ENCODE assay signal across 12 mouse cellular contexts in genomic region chr6:4507323-4507722, GRCm38 (mm10). TPM values are rescaled to one million over a fixed set of nuclear protein-coding genes. Genes with fewer than 3 reads are reported as not detected.
DNase-seq lines count a peak whose midpoint lies in the region; ATAC-seq and TF ChIP-seq lines count a peak whose summit lies in the region.
"Had no signal": no experiment of that assay in that cellular context is flagged by ENCODE, and none has a peak within 500 bp of the region (broad histone marks: within the 10 kb centered on the region; RNA-seq: fewer than 3 reads in every experiment).

No protein-coding gene starts in this region.

- H3K36me3 ChIP-seq in kidney, embryonic 15.5 days: peaks cover 5% of the 10 kb centered on the region; the same call in 1 of the 2 replicates
- H3K36me3 ChIP-seq in embryonic facial prominence, embryonic 11.5 days (replicated peaks; ENCODE audit: control insufficient read depth, insufficient read depth, low read depth, low read length): no peaks in the 10 kb centered on the region
- peaks cover 30% of the 10 kb centered on the region for H3K36me3 ChIP-seq in limb, embryonic 14.5 days (ENCODE audit: control insufficient read depth, insufficient read depth, low read length)

- whole genome bisulfite sequencing in kidney, embryonic 15.5 days: 69% methylated on average over 1 of the region's 1 CpGs
- 44% methylated on average over 1 of the region's 1 CpGs for WGBS in embryonic facial prominence, embryonic 11.5 days
- WGBS in limb, embryonic 14.5 days: 61% methylated on average over 1 of the region's 1 CpGs

- H3K9ac ChIP-seq in kidney, embryonic 15.5 days: 0 out of 2 replicates have a peak overlapping the region, but pooled peaks have one; percentile 10
- H3K9ac ChIP-seq in embryonic facial prominence, embryonic 11.5 days (replicated peaks; ENCODE audit: low read length): no peak overlapping the region
- H3K9ac ChIP-seq in limb, embryonic 14.5 days (ENCODE audit: low read depth, low read length, severe bottlenecking): peak overlapping the region; percentile 86
- H3K9ac ChIP-seq: forebrain, postnatal 0 days; liver, embryonic 14.5 days had no signal

- no peak for DNase-seq in kidney, adult 9 months
- peak; percentile 79 for DNase-seq in Muller cell, postnatal 12 days (ENCODE audit: inconsistent ontology term)
- DNase-seq in embryonic facial prominence, embryonic 11.5 days (ENCODE audit: low spot score): peak; percentile 16
- no peak for DNase-seq in limb, embryonic 14.5 days (ENCODE audit: low spot score)
- no peak for DNase-seq in layer of hippocampus, adult 11-12 months (ENCODE audit: low spot score)
- no peak for DNase-seq in right cerebral cortex, adult 18-20 months
- DNase-seq: adrenal gland, adult 8-10 months; forebrain, postnatal 0 days; thymus, postnatal 36 days had no signal

- H3K9me3 ChIP-seq in kidney, embryonic 15.5 days (replicated peaks): no peaks in the 10 kb centered on the region
- H3K9me3 ChIP-seq in embryonic facial prominence, embryonic 11.5 days (replicated peaks; ENCODE audit: control insufficient read depth, low read length): no peaks in the 10 kb centered on the region
- H3K9me3 ChIP-seq in limb, embryonic 14.5 days (ENCODE audit: control insufficient read depth, low read length): no peaks in the 10 kb centered on the region

- peak overlapping the region; percentile 78 for H3K4me2 ChIP-seq in kidney, embryonic 15.5 days
- H3K4me2 ChIP-seq in embryonic facial prominence, embryonic 11.5 days (ENCODE audit: low read depth, low read length): peak overlapping the region; percentile 40
- peak overlapping the region; percentile 70 for H3K4me2 ChIP-seq in limb, embryonic 14.5 days (replicated peaks; ENCODE audit: low read depth, low read length, severe bottlenecking)
- H3K4me2 ChIP-seq: midbrain, embryonic 11.5 days had no signal

- no peaks in the 10 kb centered on the region for H3K27me3 ChIP-seq in kidney, embryonic 15.5 days
- no peaks in the 10 kb centered on the region for H3K27me3 ChIP-seq in embryonic facial prominence, embryonic 11.5 days (ENCODE audit: control insufficient read depth, insufficient read depth, low read length)
- no peaks in the 10 kb centered on the region for H3K27me3 ChIP-seq in limb, embryonic 14.5 days (ENCODE audit: control insufficient read depth, insufficient read depth, low read length)

- ATAC-seq in kidney, embryonic 15.5 days (replicated peaks; ENCODE audit: low FRiP score): no peak
- ATAC-seq in embryonic facial prominence, embryonic 11.5 days (replicated peaks; ENCODE audit: insufficient number of reproducible peaks, low FRiP score, low TSS enrichment, low read depth): no peak
- no peak for ATAC-seq in limb, embryonic 14.5 days (ENCODE audit: low FRiP score, low read depth)
- ATAC-seq: forebrain, postnatal 0 days had no signal

- peak overlapping the region; percentile 46 for H3K4me3 ChIP-seq in kidney, embryonic 15.5 days (replicated peaks)
- H3K4me3 ChIP-seq in embryonic facial prominence, embryonic 11.5 days (ENCODE audit: low read depth, low read length): peak overlapping the region; percentile 52
- peak overlapping the region; percentile 65 for H3K4me3 ChIP-seq in limb, embryonic 14.5 days (replicated peaks; ENCODE audit: low read length)

- H3K4me1 ChIP-seq in kidney, embryonic 15.5 days: peaks cover 14% of the 10 kb centered on the region
- no peaks in the 10 kb centered on the region for H3K4me1 ChIP-seq in embryonic facial prominence, embryonic 11.5 days (ENCODE audit: control insufficient read depth, insufficient read depth, low read length)
- peaks cover 9% of the 10 kb centered on the region; the same call in 1 of the 2 replicates for H3K4me1 ChIP-seq in limb, embryonic 14.5 days (ENCODE audit: control insufficient read depth, insufficient read depth, low read length)

- TF ChIP-seq POLR2A in limb, embryonic 14.5 days (IDR thresholded peaks at IDR 0.05; ENCODE audit: borderline replicate concordance, extremely low read depth, insufficient read depth, insufficient read length): no peak

- no peak overlapping the region for H3K27ac ChIP-seq in kidney, embryonic 15.5 days
- no peak overlapping the region for H3K27ac ChIP-seq in embryonic facial prominence, embryonic 11.5 days (replicated peaks; ENCODE audit: low read depth, low read length)
- peak overlapping the region; percentile 93 for H3K27ac ChIP-seq in limb, embryonic 14.5 days (replicated peaks; ENCODE audit: low read depth, low read length)
- H3K27ac ChIP-seq: liver, embryonic 14.5 days had no signal

RNA-seq across cellular contexts. Expression of gene Col1a2, which starts 2.7 kb away (rescaled TPM):
- polyA plus RNA-seq in kidney, embryonic 15.5 days (2015; fragmentation: Nextera tagmentation; extraction: Ambion mirVana): 610 and 639 TPM in 2 replicates
- 225 and 245 TPM in 2 replicates for polyA plus RNA-seq in embryonic facial prominence, embryonic 11.5 days (2014; fragmentation: Nextera tagmentation; extraction: Ambion mirVana)
- 1,303 and 1,310 TPM in 2 replicates for polyA plus RNA-seq in limb, embryonic 14.5 days (2012; rRNA removed)
- polyA plus RNA-seq in limb, embryonic 14.5 days (2014; fragmentation: Nextera tagmentation; extraction: Ambion mirVana): 1,790 and 1,964 TPM in 2 replicates

Comparison
In these comparisons a context has a peak if more than half of its experiments do, and no peak if none do; other contexts are left out.
1. DNase-seq: peak in Muller cell, postnatal 12 days (single experiment) and embryonic facial prominence, embryonic 11.5 days (single experiment); none in kidney, adult 9 months (single experiment), limb, embryonic 14.5 days (single experiment), layer of hippocampus, adult 11-12 months (single experiment) and right cerebral cortex, adult 18-20 months (single experiment).
2. Peak in every context shown above with its lines, with median percentiles within 50 percentile points of each other: H3K4me2 ChIP-seq and H3K4me3 ChIP-seq.